Mouse (Mus musculus) adrenal gland, postnatal 14 days (tissue): ENCODE results near the gene Lrrc4. TPM values are rescaled to one million over a fixed set of nuclear protein-coding genes. Genes with fewer than 3 reads are reported as not detected.

ENCODE experiments used
- DNase-seq: peaks from one replicate; pipeline ENCODE4 v3.0.0; 2021; ENCODE audit warnings: mixed read lengths
- total RNA-seq: library from RNA; stranded (reverse); gene quantifications from 2 replicates; pipeline ENCODE4 v1.2.3, GENCODE M21; 2021

Lrrc4 gene
- total RNA-seq, 1 experiment from 2014 or later: 6.7 TPM

- DNase-seq: no peak
Observed at GRCm38 (mm10) chr6:28723059-28723458, 108.5 kb downstream of the Lrrc4 start.

DNA sequence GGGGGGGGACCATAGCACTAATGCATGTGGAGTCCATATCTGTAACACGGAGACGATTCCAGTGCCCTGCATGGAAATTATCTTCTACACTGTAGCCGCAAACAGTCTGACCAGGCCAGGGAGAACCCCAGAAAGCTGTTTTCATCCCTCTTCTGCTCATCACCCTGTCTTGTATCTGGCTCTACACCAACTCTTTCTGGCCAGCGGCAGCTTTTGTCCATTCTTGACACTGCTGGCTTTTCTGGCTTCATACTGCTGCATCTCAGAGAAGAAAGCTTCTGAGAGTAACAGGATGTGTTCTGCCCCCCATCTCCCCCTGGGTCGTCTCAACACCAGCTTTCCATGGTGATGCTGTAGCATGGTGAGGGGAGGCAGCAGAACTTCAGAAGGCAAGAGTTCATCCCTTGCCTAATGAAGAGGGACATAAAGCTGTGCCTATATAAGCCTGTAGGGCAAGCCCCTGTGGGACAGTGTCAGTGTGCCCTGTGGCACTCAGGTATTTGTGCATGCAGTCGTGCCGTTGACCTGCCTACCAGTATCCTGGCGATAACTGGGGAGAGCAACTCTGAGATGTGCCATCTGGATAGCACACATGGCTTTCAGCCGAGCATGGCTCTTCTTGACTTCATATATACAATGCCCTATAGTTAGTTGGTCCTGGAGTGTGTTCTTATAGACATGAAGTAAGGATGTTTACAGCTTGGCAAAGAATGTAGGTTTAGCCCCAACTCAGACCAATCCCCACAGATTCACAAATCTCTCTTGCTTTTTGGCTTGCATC lies 111.0 kb downstream of the Lrrc4 start:
- DNase-seq: no peak

DNA sequence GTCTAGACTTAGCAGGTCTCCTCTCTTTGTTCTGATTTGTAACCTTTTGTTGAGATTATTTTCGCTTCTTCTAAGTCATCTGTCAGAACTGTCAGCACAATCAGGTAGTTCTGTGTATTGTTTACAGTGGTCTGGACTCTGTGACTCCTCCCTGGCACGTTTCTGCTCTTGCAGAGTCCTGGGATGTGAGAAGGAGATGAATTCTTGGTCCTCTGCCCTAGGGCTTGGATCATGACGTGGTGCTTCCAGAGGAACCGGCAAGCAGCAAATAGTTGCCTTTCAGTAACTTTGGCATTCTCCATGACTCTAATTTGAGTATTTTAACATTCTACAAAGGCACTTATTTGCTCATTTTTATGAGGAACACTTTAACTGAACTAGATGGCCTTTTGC lies 113.7 kb downstream of the Lrrc4 start:
- no peak for DNase-seq

GRCm38 (mm10) chr6:28717203-28717844 lies 114.2 kb downstream of the Lrrc4 start:
- no peak for DNase-seq

DNA sequence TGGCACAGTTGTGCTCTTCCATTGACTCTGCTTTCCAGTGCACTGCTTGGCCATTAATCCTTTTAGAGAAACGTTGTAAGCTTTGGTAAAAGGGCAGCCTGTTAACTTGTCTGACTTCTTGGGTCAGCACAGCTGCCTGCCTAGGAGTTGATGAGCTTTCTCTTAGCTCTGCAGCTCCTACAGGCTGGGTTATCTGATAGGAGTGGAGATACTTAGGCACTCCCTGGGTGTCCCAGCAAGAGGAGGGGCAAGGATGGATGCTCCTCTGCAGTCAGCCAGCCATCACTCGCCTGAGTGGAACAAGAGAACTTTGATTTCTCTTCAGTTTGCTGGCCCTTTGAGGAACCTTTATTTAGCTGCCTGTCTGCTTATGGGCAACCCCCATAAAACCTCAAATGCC lies 121.5 kb downstream of the Lrrc4 start:
- no peak for DNase-seq

GRCm38 (mm10) chr6:28706976-28707592 lies 124.5 kb downstream of the Lrrc4 start:
- DNase-seq: no peak

DNA sequence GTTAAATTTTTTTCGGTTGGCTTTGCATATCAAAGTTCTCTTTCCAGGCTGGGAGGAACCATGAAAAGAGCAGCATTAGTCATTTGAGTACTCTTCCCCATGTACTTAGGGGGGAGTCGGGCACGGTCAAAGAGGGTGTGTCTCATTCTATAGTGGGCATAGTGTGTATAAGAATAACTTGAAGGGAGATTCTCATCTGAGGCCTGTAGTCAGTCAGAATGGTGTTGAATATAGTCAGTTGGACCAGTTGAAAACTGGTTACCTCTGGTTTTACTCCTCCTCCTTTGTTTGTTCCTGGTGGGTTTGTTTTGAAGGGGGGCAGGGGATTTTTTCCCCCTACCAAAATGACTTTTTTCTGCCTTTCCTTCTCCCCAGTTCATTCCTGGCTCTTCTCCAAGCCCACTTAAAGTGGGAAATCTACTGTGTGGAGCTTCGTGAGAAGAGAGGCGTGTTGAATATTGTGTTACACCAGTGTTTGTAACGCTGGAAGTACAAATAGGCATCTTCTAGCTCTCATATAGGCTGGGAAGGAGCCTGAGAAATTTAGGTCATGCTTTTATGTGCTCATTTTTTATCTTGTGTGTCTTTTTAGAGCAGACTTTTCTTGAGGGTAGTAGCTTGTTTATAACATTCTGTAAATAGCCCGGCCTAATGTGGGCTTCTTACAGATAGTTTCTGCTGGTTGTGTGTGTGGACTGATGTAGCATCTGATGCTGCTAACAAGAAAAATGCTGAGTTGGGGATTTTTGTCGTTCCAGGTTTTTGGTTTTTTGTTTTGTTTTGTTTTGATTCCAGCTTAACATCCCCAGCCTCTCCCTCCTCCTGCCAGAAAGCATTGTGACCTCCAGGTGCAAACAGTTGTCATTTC lies 125.2 kb downstream of the Lrrc4 start:
- no peak for DNase-seq

DNA sequence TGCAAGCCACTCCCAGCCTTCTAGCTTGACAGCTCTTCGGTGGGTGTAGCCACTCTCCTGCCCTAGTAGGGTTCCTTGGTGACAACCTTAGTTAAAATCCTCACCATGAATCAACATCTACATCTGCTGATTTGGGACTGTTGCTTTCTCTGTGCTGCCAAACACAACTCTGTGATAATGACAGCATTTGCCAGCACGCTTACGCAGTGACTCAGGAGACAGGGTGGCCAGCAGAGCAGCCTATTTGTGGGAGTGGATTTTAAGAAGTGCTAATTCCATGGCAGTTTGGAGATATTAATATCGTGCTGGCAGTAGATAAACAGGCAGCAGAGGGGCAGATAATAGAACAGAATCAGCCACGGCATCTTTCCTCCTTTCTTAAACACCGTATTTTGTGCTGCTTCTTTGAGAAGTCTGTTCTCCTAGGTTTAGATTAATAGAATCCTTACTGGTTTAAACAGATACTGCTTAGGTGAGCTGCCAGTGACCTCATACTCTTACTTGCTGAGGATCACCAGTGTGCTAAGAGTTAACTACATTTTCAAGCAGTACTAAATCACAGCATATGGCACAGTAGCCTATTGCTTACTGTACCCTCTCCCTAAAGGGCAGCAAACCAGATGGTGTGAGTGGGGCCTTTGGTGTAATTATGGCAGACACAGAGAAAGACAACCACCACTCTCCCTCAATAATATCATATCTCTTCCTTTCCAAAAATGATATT lies 126.0 kb downstream of the Lrrc4 start:
- DNase-seq: no peak

- DNase-seq: no peak
Observed at GRCm38 (mm10) chr6:28704612-28705011, 126.9 kb downstream of the Lrrc4 start.

DNA sequence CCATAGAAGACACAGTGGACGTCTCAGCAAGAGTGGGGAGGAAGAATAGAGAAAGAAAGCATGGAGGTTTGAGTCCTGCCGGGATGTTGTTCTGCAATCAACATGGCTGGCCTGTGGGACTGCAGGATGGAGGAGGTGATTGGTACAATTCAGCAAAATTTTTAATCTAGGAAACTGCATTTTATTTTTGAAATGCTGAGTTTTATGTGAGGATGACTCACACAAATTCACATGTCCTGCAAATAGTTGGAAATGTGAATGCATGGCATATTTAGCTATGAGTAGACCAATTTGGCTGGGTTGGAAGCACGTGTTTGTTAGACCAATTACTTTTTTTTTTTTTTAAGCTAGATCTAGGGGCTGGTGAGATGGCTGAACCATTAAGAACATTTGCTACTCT lies 134.3 kb downstream of the Lrrc4 start:
- DNase-seq: no peak

- no peak for DNase-seq
Observed at GRCm38 (mm10) chr6:28692659-28693058, 138.9 kb downstream of the Lrrc4 start.

GRCm38 (mm10) chr6:28687776-28688175 lies 143.8 kb downstream of the Lrrc4 start:
- no peak for DNase-seq

DNA sequence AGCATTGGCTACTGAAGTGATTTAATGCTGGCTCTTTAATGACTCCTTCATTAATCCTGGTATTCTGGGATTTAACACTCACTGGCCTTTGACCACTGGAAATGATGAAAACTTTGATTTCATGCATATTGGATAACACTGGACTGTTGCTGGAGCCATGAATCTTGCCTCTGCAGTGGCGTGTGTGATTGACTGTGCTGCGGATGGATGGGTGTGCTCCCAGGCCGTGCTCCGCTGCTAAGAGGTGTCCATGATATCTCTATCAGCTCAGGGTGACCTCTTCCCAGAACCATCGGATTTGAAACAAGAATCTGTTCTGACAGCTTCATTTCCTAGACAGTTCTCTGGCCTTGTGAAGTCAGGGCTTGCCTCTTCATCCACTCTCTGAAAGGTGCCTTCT lies 145.8 kb downstream of the Lrrc4 start:
- DNase-seq: no peak

GRCm38 (mm10) chr6:28685052-28685451 lies 146.5 kb downstream of the Lrrc4 start:
- no peak for DNase-seq

DNA sequence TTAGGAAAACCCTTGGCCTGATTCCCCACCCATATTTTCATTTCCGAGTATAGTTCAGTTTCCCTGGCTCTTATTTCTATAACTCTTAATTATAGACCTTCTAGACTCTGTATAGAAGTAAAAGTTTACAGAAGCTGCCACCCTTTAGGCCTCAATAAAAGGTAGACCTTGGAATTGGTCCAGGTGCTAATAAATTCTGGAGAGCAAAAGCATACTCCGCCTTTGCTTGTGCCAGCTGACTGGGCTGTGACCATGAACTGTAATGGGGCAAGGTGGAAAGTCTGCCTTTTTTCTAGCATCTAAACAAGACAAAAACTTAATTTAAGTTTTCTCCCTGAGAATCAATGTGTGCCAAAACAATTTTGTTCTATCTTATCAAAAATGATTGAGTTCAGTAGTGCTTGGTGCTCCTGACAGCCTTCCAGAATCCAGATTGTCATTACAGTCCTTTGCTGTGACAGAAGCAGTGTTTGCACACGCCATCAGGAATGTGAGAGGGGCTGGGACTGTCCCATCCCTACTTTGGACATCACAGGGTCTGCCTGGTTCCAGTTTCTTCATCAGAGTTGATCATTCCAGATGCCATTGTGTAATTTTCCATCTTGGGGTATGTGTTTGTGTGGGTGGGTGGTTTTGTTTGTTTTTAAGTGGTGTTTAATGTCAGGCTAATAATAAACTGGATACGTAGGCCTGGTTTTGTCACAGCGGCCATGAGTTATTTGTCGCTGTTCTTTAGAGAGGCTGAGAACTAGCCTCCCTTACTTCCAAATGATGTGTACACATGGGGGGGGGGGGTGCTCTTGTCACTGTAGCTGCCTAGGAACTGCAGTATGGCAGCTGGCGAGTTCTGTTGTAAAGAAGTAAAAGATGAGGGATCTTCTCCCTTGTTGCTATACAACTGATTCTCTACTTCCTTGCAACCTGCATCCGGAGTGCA lies 149.8 kb downstream of the Lrrc4 start:
- peak; percentile 36 for DNase-seq

GRCm38 (mm10) chr6:28680537-28680936 lies 151.0 kb downstream of the Lrrc4 start:
- no peak for DNase-seq

GRCm38 (mm10) chr6:28678896-28679295 lies 152.7 kb downstream of the Lrrc4 start:
- no peak for DNase-seq

- no peak for DNase-seq
Observed at GRCm38 (mm10) chr6:28674686-28675085, 156.9 kb downstream of the Lrrc4 start.

DNA sequence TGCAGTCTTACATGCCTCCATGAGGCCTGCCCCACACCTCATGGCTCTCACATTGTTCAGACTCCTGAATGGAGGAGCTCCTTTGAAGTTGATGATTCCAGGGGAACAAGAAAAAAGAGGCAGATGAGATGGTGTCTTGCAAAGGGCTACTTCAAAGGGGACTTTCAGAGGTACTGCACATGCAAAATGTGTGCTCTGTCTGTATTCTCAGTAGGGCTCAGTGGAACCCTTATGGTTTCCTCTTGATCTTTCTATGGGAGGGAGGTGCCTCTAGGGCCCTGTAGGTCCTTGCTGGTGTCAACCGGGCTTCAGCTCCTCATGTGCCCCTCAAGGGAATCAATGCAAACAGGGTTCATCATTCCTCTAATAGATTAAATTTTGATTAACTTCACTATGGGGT lies 159.2 kb downstream of the Lrrc4 start:
- no peak for DNase-seq

DNA sequence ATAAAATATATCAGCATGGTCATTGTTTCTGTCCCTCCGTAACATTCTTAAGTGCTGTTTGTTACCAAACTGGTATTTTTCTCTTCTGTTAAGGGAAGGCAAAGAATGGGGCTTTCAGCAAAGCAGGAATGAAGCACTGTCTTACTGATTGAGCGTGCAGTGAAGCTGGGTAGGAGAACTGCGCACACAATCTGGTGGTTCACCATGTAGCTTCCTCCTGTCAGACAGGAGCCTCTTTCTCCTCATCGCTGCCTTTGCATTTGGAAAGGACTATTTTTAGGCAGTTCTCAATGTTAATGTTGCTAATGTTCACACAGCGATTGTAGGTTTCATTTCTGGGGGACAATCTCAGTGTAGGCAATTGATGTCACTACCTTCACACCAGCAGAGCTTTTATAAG lies 162.3 kb downstream of the Lrrc4 start:
- DNase-seq: no peak

- no peak for DNase-seq
Observed at GRCm38 (mm10) chr6:28667586-28667985, 164.0 kb downstream of the Lrrc4 start.
